21 mouse cellular contexts compared by ENCODE assay signal in genomic region chr6:41537376-41537775, GRCm38 (mm10). TPM values are rescaled to one million over a fixed set of nuclear protein-coding genes. Genes with fewer than 3 reads are reported as not detected.
"Had no signal": no experiment of that assay in that cellular context is flagged by ENCODE, and none has a peak within 500 bp of the region (broad histone marks: within the 10 kb centered on the region; RNA-seq: fewer than 3 reads in every experiment).

No protein-coding gene starts in this region.

- DNase-seq: kidney, adult 11 months; kidney, adult 8-10 months; kidney, postnatal 10 days; kidney, postnatal 36 days; layer of hippocampus, postnatal 36 days; liver, embryonic 13.5 days; lung, adult 2 months had no signal

- H3K4me3 ChIP-seq: kidney, embryonic 15.5 days; left cerebral cortex, adult 2 months; liver, embryonic 13.5 days; midbrain, embryonic 12.5 days; midbrain, embryonic 15.5 days; neural tube, embryonic 13.5 days; stomach, embryonic 15.5 days had no signal

- H3K27me3 ChIP-seq: liver, embryonic 13.5 days; midbrain, embryonic 12.5 days; midbrain, embryonic 15.5 days; stomach, embryonic 15.5 days had no signal

- ATAC-seq: midbrain, embryonic 15.5 days had no signal

- H3K36me3 ChIP-seq: kidney, embryonic 15.5 days; liver, embryonic 13.5 days; midbrain, embryonic 12.5 days; midbrain, embryonic 15.5 days; neural tube, embryonic 13.5 days; stomach, embryonic 15.5 days had no signal

- H3K27ac ChIP-seq: kidney, embryonic 15.5 days; left cerebral cortex, adult 2 months; liver, embryonic 13.5 days; macrophage; midbrain, embryonic 12.5 days; midbrain, embryonic 15.5 days; neural tube, embryonic 13.5 days; stomach, embryonic 15.5 days had no signal

- H3K4me1 ChIP-seq: kidney, embryonic 15.5 days; midbrain, embryonic 12.5 days; midbrain, embryonic 15.5 days; neural tube, embryonic 13.5 days; stomach, embryonic 15.5 days had no signal

- H3K9me3 ChIP-seq: kidney, embryonic 15.5 days; liver, embryonic 13.5 days; midbrain, embryonic 12.5 days; midbrain, embryonic 15.5 days; neural tube, embryonic 13.5 days; stomach, embryonic 15.5 days had no signal

- H3K9ac ChIP-seq: kidney, embryonic 15.5 days; liver, embryonic 13.5 days; midbrain, embryonic 12.5 days; midbrain, embryonic 15.5 days; neural tube, embryonic 13.5 days; stomach, embryonic 15.5 days had no signal

- H3K4me2 ChIP-seq: kidney, embryonic 15.5 days; liver, embryonic 13.5 days; midbrain, embryonic 12.5 days; midbrain, embryonic 15.5 days; neural tube, embryonic 13.5 days; stomach, embryonic 15.5 days had no signal

RNA-seq across cellular contexts. Expression of gene Prss2, which starts 15.8 kb away (rescaled TPM):
- total RNA-seq: layer of hippocampus, adult 8-10 months; layer of hippocampus, postnatal 10 days; layer of hippocampus, postnatal 36 days; left cerebral cortex, adult 2 months; left cerebral cortex, postnatal 10 days; left cerebral cortex, postnatal 36 days; megakaryocyte, adult 5-6 weeks had no signal
- polyA plus RNA-seq: kidney, embryonic 15.5 days; limb, embryonic 11.5 days; liver, embryonic 13.5 days; lung, embryonic 16.5 days; macrophage; midbrain, embryonic 12.5 days; midbrain, embryonic 15.5 days; neural tube, embryonic 13.5 days had no signal
